Mouse (Mus musculus): ENCODE data around the gene Zdhhc7. TPM values are rescaled to one million over a fixed set of nuclear protein-coding genes. Genes with fewer than 3 reads are reported as not detected.

The Zdhhc7 gene
- polyA plus RNA-seq, 1 experiment from 2014 or later: 33.0 TPM

DNA sequence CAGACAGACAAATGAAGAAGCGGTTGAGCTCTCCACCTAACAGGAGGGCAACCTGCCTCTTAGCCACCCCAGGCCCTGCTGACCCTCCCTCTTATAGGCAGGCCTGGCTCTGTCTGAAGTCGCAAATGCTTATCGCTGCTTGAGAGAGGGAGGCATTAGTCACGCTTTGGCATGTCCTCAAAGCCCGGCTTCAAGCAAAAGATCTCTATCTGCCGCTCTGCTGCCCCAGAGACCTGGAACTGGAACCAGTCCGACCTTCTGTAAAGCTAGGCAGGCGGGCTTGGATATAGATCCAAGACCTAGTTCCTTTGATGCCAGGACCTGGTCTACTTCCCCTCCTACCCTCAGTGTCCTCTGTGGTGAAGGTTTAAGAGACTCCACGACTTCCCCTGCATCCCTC is 29.0 kb downstream of the Zdhhc7 start:
- H3K9me3 ChIP-seq (ENCODE audit: low read length): no peaks in the 10 kb centered on the region
- no peak overlapping the region for H3K4me2 ChIP-seq (replicated peaks; ENCODE audit: low read depth, low read length)
- DNase-seq (ENCODE audit: low spot score) (no peak), ATAC-seq (no peak)
- no peaks in the 10 kb centered on the region for H3K36me3 ChIP-seq (ENCODE audit: insufficient read depth, low read length)
- H3K4me3 ChIP-seq (ENCODE audit: low read depth, low read length): no peak overlapping the region
- TF ChIP-seq EP300 (IDR thresholded peaks at IDR 0.05) (no peak), CTCF (IDR thresholded peaks at IDR 0.05) (no peak)
- H3K27ac ChIP-seq (ENCODE audit: low read length): no peak overlapping the region
- H3K27me3 ChIP-seq (replicated peaks; ENCODE audit: insufficient read depth, low read length): no peaks in the 10 kb centered on the region
- no peaks in the 10 kb centered on the region for H3K4me1 ChIP-seq (ENCODE audit: insufficient read depth, low read depth, low read length)
- 67% methylated on average over 9 of the region's 9 CpGs for WGBS
- no peak overlapping the region for H3K9ac ChIP-seq (replicated peaks; ENCODE audit: low read depth)

DNA sequence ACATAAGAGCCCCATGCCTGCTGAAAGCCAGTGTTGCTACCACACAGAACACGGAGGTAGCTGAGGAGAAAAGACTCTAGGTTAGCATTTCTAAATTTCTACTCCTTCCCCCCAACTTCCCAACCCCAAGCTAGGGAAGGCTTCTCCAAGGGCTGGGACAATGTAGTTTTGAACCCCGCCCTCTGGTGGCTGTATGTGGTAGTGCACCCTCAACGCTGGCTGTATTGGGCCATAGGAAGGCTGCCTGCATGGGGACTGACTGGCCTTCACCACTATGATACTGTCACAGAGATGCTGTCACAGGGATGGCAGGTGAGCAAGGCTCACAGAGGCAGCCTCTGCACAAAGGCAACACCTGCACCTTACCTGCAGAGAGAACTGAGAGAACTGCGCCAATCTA is 29.6 kb downstream of the Zdhhc7 start:
- Histone ChIP-seq H3K27me3 (replicated peaks; ENCODE audit: insufficient read depth, low read length) (no peaks in the 10 kb centered on the region), H3K4me2 (replicated peaks; ENCODE audit: low read depth, low read length) (no peak overlapping the region), H3K27ac (ENCODE audit: low read length) (no peak overlapping the region), H3K4me1 (ENCODE audit: insufficient read depth, low read depth, low read length) (no peaks in the 10 kb centered on the region), H3K4me3 (ENCODE audit: low read depth, low read length) (no peak overlapping the region), H3K36me3 (ENCODE audit: insufficient read depth, low read length) (no peaks in the 10 kb centered on the region), H3K9ac (replicated peaks; ENCODE audit: low read depth) (no peak overlapping the region), H3K9me3 (ENCODE audit: low read length) (no peaks in the 10 kb centered on the region)
- DNase-seq (ENCODE audit: low spot score) (peak; percentile 73), ATAC-seq (peak; percentile 80)
- no peak for TF ChIP-seq EP300 (IDR thresholded peaks at IDR 0.05)
- peak; percentile 97 for TF ChIP-seq CTCF (IDR thresholded peaks at IDR 0.05)
- 28% methylated on average over 4 of the region's 4 CpGs for WGBS

DNA sequence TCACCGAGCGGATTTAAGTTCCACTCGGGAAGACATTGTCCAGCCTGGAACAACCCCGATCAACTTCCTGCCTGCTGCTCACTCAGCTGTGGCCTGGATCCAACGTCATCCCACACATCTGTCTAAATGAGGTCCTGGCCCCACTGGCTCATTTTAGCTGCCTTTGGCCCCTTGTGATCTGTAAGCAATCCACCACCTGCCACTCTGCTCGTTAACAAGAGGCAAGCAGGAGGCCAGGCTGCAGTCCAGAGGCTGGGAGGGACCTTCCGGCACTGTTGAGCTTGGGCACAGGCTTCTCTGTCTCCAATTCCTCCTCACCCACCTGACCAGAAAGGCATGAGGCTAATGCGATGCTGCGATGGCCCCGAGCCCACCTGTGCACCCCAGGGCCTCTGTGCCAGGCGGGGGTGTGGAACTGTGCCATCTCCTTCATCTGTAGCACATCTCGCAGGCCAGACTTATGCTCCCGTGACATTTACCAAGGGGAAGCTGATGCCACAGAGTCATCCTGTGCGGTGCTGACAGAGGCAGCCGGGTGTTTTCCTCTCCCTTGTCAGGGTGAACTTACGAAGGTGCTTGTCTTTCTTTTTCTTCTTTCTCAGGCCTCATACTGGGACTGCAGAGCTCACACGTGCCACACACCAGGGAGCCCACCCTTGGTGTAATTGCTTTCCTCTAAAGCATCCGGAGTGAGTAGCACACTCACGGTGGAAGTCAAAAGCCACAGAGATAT is 33.2 kb downstream of the Zdhhc7 start:
- no peaks in the 10 kb centered on the region for H3K36me3 ChIP-seq (ENCODE audit: insufficient read depth, low read length)
- H3K27ac ChIP-seq (ENCODE audit: low read length): no peak overlapping the region
- DNase-seq (ENCODE audit: low spot score) (peak; percentile 70), ATAC-seq (peak; percentile 39)
- no peaks in the 10 kb centered on the region for H3K4me1 ChIP-seq (ENCODE audit: insufficient read depth, low read depth, low read length)
- H3K4me2 ChIP-seq (replicated peaks; ENCODE audit: low read depth, low read length): no peak overlapping the region
- no peaks in the 10 kb centered on the region for H3K27me3 ChIP-seq (replicated peaks; ENCODE audit: insufficient read depth, low read length)
- no peak overlapping the region for H3K9ac ChIP-seq (replicated peaks; ENCODE audit: low read depth)
- no peaks in the 10 kb centered on the region for H3K9me3 ChIP-seq (ENCODE audit: low read length)
- TF ChIP-seq EP300 (IDR thresholded peaks at IDR 0.05): no peak
- no peak for TF ChIP-seq CTCF (IDR thresholded peaks at IDR 0.05)
- no peak overlapping the region for H3K4me3 ChIP-seq (ENCODE audit: low read depth, low read length)
- 43% methylated on average over 19 of the region's 19 CpGs for WGBS

DNA sequence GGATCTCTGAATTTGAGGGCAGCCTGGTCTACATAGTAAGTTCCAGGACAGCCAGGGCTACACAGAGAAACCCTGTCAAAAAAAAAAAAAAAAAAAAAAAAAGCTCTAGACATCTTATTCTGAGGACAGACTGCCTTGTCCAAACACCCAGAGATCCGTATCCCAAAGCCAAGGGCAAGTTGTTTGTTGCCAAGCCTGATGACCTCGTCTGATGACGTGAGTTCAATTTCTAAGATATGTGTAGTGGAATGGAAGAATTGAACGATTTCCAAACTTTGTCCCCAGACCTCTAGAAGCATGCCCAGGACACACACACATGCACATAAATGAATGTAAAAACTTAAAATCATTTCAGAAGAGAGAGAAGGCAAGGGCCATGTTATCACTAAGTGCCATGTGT is 35.1 kb downstream of the Zdhhc7 start:
- H3K4me2 ChIP-seq (replicated peaks; ENCODE audit: low read depth, low read length): no peak overlapping the region

DNA sequence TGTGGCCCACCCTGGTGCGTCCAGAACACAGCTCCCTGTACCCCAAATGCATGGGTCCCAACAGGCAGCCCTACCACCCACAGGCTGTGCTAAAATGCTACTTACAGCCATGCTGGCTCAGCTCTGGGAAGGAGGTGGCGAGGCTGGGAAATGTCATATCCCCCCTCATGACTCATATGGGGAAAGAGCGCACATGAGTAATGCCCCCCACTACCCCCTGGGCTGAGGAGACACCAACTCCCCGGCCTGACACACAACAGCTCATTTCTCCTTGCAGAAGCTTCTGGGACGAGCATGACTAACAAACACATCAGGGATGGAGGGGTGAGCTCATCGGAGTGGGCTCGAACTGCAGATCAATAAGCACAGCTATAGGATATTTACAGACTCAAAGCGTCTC is 35.7 kb downstream of the Zdhhc7 start:
- 90% methylated on average over 8 of the region's 8 CpGs for WGBS
- H3K4me1 ChIP-seq (ENCODE audit: insufficient read depth, low read depth, low read length): no peaks in the 10 kb centered on the region
- no peaks in the 10 kb centered on the region for H3K27me3 ChIP-seq (replicated peaks; ENCODE audit: insufficient read depth, low read length)
- no peak overlapping the region for H3K4me2 ChIP-seq (replicated peaks; ENCODE audit: low read depth, low read length)
- no peak overlapping the region for H3K27ac ChIP-seq (ENCODE audit: low read length)
- DNase-seq (ENCODE audit: low spot score): no peak
- H3K9me3 ChIP-seq (ENCODE audit: low read length): no peaks in the 10 kb centered on the region
- no peak for TF ChIP-seq EP300 (IDR thresholded peaks at IDR 0.05)
- H3K4me3 ChIP-seq (ENCODE audit: low read depth, low read length): no peak overlapping the region
- H3K9ac ChIP-seq (replicated peaks; ENCODE audit: low read depth): no peak overlapping the region
- ATAC-seq: no peak; the same call in 1 of the 2 replicates
- H3K36me3 ChIP-seq (ENCODE audit: insufficient read depth, low read length): no peaks in the 10 kb centered on the region

More for the DNA sequence above, 35.1 kb downstream of the Zdhhc7 start:
- 58% methylated on average over 4 of the region's 4 CpGs for WGBS
- Histone ChIP-seq H3K4me3 (ENCODE audit: low read depth, low read length) (no peak overlapping the region), H3K4me1 (ENCODE audit: insufficient read depth, low read depth, low read length) (no peaks in the 10 kb centered on the region), H3K27ac (ENCODE audit: low read length) (no peak overlapping the region), H3K36me3 (ENCODE audit: insufficient read depth, low read length) (no peaks in the 10 kb centered on the region), H3K27me3 (replicated peaks; ENCODE audit: insufficient read depth, low read length) (no peaks in the 10 kb centered on the region), H3K9me3 (ENCODE audit: low read length) (no peaks in the 10 kb centered on the region), H3K9ac (replicated peaks; ENCODE audit: low read depth) (no peak overlapping the region)
- DNase-seq (ENCODE audit: low spot score) (no peak), ATAC-seq (0 out of 2 replicates have a peak, but pooled peaks have one; percentile 7)
- no peak for TF ChIP-seq EP300 (IDR thresholded peaks at IDR 0.05)

DNA sequence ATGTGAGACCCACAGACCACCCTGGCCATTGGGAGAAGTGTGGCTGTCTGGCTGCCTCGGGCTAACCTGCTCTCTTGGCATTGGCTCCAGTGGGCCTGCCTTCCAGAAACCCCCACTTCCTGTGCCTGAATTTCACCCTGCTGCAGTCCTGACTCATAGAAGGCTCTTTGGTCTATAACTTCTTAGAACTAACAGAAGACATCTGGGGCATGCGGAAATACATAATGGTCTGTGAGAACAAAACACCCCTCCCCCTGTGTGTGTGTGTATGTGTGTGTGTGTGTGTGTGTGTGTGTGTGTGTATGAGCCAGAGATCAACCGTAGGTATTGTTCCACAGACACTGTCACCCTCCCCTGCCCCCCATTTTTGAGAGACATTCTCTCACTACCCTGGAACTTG is 38.0 kb downstream of the Zdhhc7 start:
- DNase-seq (ENCODE audit: low spot score): no peak
- no peaks in the 10 kb centered on the region for H3K36me3 ChIP-seq (ENCODE audit: insufficient read depth, low read length)
- H3K4me2 ChIP-seq (replicated peaks; ENCODE audit: low read depth, low read length): no peak overlapping the region
- H3K4me3 ChIP-seq (ENCODE audit: low read depth, low read length): no peak overlapping the region
- no peak overlapping the region for H3K27ac ChIP-seq (ENCODE audit: low read length)
- H3K4me1 ChIP-seq (ENCODE audit: insufficient read depth, low read depth, low read length): no peaks in the 10 kb centered on the region
- H3K9ac ChIP-seq (replicated peaks; ENCODE audit: low read depth): no peak overlapping the region
- TF ChIP-seq CTCF (IDR thresholded peaks at IDR 0.05): no peak
- no peak for TF ChIP-seq EP300 (IDR thresholded peaks at IDR 0.05)
- no peaks in the 10 kb centered on the region for H3K27me3 ChIP-seq (replicated peaks; ENCODE audit: insufficient read depth, low read length)
- H3K9me3 ChIP-seq (ENCODE audit: low read length): no peaks in the 10 kb centered on the region
- WGBS: 79% methylated on average over 2 of the region's 3 CpGs
- ATAC-seq: peak; percentile 14; the same call in 1 of the 2 replicates

Measured in lung, postnatal 0 days (tissue).